Mouse (Mus musculus) kidney, adult 10 weeks (tissue): ENCODE data around the gene Ccnd3. TPM values are rescaled to one million over a fixed set of nuclear protein-coding genes. Genes with fewer than 3 reads are reported as not detected.

Experiments
- polyA plus RNA-seq: library from polyadenylated mRNA; stranded (reverse); fragments of 350-450 nt; fragmentation: Illumina TruSeq; extraction: RNeasy Lipid Tissue Mini Kit (QIAGEN cat#74804); gene quantifications from one replicate; pipeline ENCODE4 v1.2.3, GENCODE M21; 2014; ENCODE audit warnings: low read depth, low replicate concordance

Ccnd3 gene
- 5.0 TPM for polyA plus RNA-seq

GRCm38 (mm10) chr17:47504941-47505346 lies at the start of gene Ccnd3:
TSS of gene Ccnd3 (plus strand) at chr17:47505051.

DNA sequence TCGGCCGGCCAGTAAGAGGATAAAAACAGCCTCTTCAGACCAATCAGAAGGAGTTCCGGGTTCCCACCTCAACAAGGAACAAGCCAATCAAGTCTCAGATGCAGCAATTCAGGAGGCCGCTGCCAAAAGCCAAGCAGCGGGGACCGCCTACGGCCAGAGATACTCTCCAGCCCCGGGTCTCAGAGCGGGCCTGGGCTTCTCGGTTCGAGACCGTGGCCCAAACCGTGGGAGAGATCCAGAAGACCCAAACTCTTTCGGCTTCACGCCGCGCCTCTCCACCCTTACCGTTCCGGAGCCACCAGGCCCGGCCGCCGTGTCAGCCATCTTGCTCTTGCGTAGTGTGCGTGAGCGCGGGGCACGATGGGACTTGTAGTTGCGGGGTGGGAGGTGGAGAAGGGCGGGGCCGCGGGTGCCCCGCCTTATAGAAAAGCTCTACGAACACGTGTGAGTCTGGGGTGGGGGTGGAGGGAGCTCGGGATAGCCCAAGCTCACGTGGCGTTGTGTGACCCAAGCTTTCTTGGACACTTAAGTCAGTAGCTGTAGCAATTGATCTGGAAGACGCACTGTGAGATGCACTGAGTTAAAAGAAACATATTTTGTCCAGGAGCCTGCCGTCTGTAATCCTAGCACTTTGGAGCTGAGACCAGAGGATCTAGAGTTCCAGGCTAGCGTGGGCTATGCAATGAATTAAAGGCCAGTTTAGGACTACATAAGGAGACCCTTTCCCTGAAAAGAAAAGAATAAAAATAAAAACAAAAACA lies 2.7 kb upstream of the Ccnd3 start, which contains the start of gene Taf8:
Taf8 (minus strand) TSS at position 347 of the 761 bp plus-strand sequence.

DNA sequence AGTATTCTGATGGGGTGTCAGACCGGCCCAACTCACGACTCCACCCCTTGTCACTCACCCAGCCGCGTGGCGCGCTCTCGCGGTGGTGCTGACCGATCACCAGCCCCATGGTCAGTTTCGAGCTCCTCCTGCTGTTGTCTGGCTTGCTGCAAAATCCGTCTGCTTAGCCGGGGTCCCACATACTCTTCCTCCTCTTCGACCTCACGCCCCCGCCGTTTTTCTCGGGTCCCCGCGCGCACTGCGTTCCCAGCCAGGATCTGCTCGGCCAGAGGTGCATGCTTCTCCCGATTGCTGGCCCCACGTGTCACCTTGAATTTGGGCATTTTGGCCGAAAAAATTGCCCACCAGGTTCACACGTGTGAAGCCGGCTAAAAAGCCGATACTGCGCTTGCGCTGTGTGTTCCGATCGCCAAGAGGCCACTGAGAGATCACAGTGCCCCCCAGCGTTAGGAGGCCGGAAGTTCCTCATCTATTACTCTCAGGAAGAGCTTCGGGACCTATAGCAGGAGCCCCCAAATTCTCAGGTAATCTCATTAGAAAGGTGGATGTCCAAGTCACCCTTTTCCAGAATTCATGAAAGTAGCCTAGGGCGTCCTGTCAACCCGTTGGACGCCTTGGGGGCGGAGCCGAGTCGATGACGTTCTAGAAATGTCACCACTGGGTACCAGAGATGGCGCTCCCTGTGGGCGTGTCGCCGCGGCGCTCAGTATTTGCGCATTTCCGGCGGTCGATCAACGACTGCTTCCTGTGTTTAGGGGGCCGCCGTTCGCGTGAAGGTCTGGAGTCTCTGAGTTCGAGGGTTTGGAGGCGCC lies 106.2 kb downstream of the Ccnd3 start, which contains the start of the genes Bysl, Med20 and Gm20517:
Bysl (minus strand) TSS at position 644 of the 812 bp plus-strand sequence.
Med20 (plus strand) TSS at position 734 of the 812 bp plus-strand sequence.
Gm20517 (plus strand) TSS at position 741 of the 812 bp plus-strand sequence.

DNA sequence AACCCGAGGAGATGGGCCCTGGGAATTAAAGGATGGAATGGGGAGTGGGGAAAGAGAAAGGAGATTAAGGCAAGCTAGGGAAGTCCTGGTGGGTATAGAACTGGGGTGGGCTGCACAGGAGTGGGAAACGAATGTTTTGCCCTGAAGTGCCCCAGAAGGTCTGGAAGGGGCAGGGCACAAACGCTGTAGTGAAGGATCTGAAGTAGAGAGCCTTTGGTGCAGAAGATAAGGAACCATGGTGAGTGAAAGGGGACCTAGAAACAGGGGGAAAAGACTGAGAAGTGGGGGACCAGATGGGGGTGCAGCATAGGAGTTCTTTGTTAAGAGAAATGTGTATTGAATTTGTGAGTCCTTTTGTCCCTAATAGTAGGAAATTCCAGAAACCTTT lies 125.8 kb downstream of the Ccnd3 start, which contains the start of gene Usp49:
Usp49 (plus strand) TSS at position 13 of the 388 bp plus-strand sequence.

Other genes with a start within 250 kb of the Ccnd3 start
- gene Mrps10, start 136.2 kb upstream of the Ccnd3 start, polyA plus RNA-seq, result 47.9 TPM
- not detected for gene Guca1b, start 119.7 kb upstream of the Ccnd3 start, polyA plus RNA-seq
- not detected for gene Guca1a, start 104.5 kb upstream of the Ccnd3 start, polyA plus RNA-seq
- gene AI661453, start 68.4 kb upstream of the Ccnd3 start, polyA plus RNA-seq, result 0.44 TPM
- not detected for gene 1700001C19Rik, start 67.7 kb upstream of the Ccnd3 start, polyA plus RNA-seq
- gene Taf8, start 2.8 kb upstream of the Ccnd3 start, polyA plus RNA-seq, result 3.5 TPM
- gene Bysl, start 106.4 kb downstream of the Ccnd3 start, polyA plus RNA-seq, result 1.1 TPM
- 10.3 TPM for gene Med20, start 106.5 kb downstream of the Ccnd3 start, polyA plus RNA-seq
- 0.28 TPM for gene Gm20517, start 106.5 kb downstream of the Ccnd3 start, polyA plus RNA-seq
- gene Usp49, start 125.6 kb downstream of the Ccnd3 start, polyA plus RNA-seq, result 2.1 TPM
- gene Tomm6, start 183.3 kb downstream of the Ccnd3 start, polyA plus RNA-seq, result 19.2 TPM
- gene Frs3, start 184.0 kb downstream of the Ccnd3 start, polyA plus RNA-seq, result 2.4 TPM
- not detected for gene Gm21981, start 189.4 kb downstream of the Ccnd3 start, polyA plus RNA-seq
- gene Prickle4, start 189.7 kb downstream of the Ccnd3 start, polyA plus RNA-seq, result not detected
- not detected for gene Pgc, start 221.8 kb downstream of the Ccnd3 start, polyA plus RNA-seq
- not detected for gene Tfeb, start 232.0 kb downstream of the Ccnd3 start, polyA plus RNA-seq